ENCODE assay signal across 11 mouse cellular contexts in genomic region chr4:114409511-114409910, GRCm38 (mm10). TPM values are rescaled to one million over a fixed set of nuclear protein-coding genes. Genes with fewer than 3 reads are reported as not detected.
A peak's percentile ranks its signal among the peaks of the same experiment; 100 is the strongest.
DNase-seq lines count a peak whose midpoint lies in the region; ATAC-seq lines count a peak whose summit lies in the region.
"Had no signal": no experiment of that assay in that cellular context is flagged by ENCODE, and none has a peak within 500 bp of the region (broad histone marks: within the 10 kb centered on the region; RNA-seq: fewer than 3 reads in every experiment).

No protein-coding gene starts in this region.

- no peaks in the 10 kb centered on the region for H3K36me3 ChIP-seq in embryonic facial prominence, embryonic 12.5 days
- H3K36me3 ChIP-seq in embryonic facial prominence, embryonic 10.5 days (replicated peaks) = no peaks in the 10 kb centered on the region
- H3K36me3 ChIP-seq in hindbrain, embryonic 12.5 days = no peaks in the 10 kb centered on the region
- H3K36me3 ChIP-seq in hindbrain, embryonic 13.5 days = no peaks in the 10 kb centered on the region
- H3K36me3 ChIP-seq in midbrain, embryonic 14.5 days (ENCODE audit: control insufficient read depth, insufficient read depth, low read length) = no peaks in the 10 kb centered on the region

- no peak overlapping the region for H3K27ac ChIP-seq in embryonic facial prominence, embryonic 12.5 days
- H3K27ac ChIP-seq in embryonic facial prominence, embryonic 10.5 days (replicated peaks) = no peak overlapping the region
- no peak overlapping the region for H3K27ac ChIP-seq in hindbrain, embryonic 12.5 days
- H3K27ac ChIP-seq in hindbrain, embryonic 13.5 days = no peak overlapping the region
- H3K27ac ChIP-seq in midbrain, embryonic 14.5 days (replicated peaks; ENCODE audit: low read depth, low read length) = no peak overlapping the region

- DNase-seq in embryonic facial prominence, embryonic 10.5 days (ENCODE audit: low spot score) = no peak
- DNase-seq in retina, embryonic 14.5 days (ENCODE audit: low spot score) = peak; percentile 31
- no peak for DNase-seq in retina, postnatal 1 day
- no peak for DNase-seq in midbrain, embryonic 14.5 days
- no peak for DNase-seq in right cerebral cortex, adult 2 months (ENCODE audit: low spot score in 2 of 2)
- DNase-seq: gastrocnemius, postnatal 25 days; thymus, adult 18-20 months had no signal

- peak overlapping the region; percentile 15; the same call in 1 of the 2 replicates for H3K4me2 ChIP-seq in embryonic facial prominence, embryonic 12.5 days (replicated peaks)
- peak overlapping the region; percentile 30; the same call in 1 of the 2 replicates for H3K4me2 ChIP-seq in hindbrain, embryonic 12.5 days (replicated peaks)
- no peak overlapping the region for H3K4me2 ChIP-seq in hindbrain, embryonic 13.5 days
- H3K4me2 ChIP-seq in midbrain, embryonic 14.5 days (ENCODE audit: low read length) = peak overlapping the region; percentile 8; the same call in 1 of the 2 replicates

- no peak for ATAC-seq in embryonic facial prominence, embryonic 12.5 days (ENCODE audit: insufficient number of reproducible peaks, insufficient read depth, low FRiP score, low TSS enrichment)
- no peak for ATAC-seq in hindbrain, embryonic 12.5 days (ENCODE audit: low FRiP score)
- no peak for ATAC-seq in hindbrain, embryonic 13.5 days (ENCODE audit: low FRiP score)
- no peak for ATAC-seq in midbrain, embryonic 14.5 days (ENCODE audit: low FRiP score, low TSS enrichment)
- ATAC-seq: lung, postnatal 0 days had no signal

- no peak overlapping the region for H3K9ac ChIP-seq in embryonic facial prominence, embryonic 12.5 days
- H3K9ac ChIP-seq in hindbrain, embryonic 12.5 days = 0 out of 2 replicates have a peak overlapping the region, but pooled peaks have one; percentile 8
- no peak overlapping the region for H3K9ac ChIP-seq in hindbrain, embryonic 13.5 days
- H3K9ac ChIP-seq in midbrain, embryonic 14.5 days (replicated peaks; ENCODE audit: low read length) = no peak overlapping the region

- no peak overlapping the region for H3K4me3 ChIP-seq in embryonic facial prominence, embryonic 12.5 days
- no peak overlapping the region; the same call in 1 of the 2 replicates for H3K4me3 ChIP-seq in embryonic facial prominence, embryonic 10.5 days
- no peak overlapping the region for H3K4me3 ChIP-seq in hindbrain, embryonic 12.5 days
- no peak overlapping the region for H3K4me3 ChIP-seq in hindbrain, embryonic 13.5 days
- no peak overlapping the region for H3K4me3 ChIP-seq in midbrain, embryonic 14.5 days (replicated peaks; ENCODE audit: low read depth, low read length)

- H3K27me3 ChIP-seq in embryonic facial prominence, embryonic 12.5 days = peaks cover 41% of the 10 kb centered on the region
- peaks cover 73% of the 10 kb centered on the region for H3K27me3 ChIP-seq in embryonic facial prominence, embryonic 10.5 days (replicated peaks; ENCODE audit: low read depth, poor library complexity, severe bottlenecking)
- H3K27me3 ChIP-seq in hindbrain, embryonic 12.5 days = peaks cover 32% of the 10 kb centered on the region
- H3K27me3 ChIP-seq in hindbrain, embryonic 13.5 days = peaks cover 42% of the 10 kb centered on the region
- peaks cover 27% of the 10 kb centered on the region; the same call in 1 of the 2 replicates for H3K27me3 ChIP-seq in midbrain, embryonic 14.5 days (ENCODE audit: control insufficient read depth, insufficient read depth, low read length)

- H3K9me3 ChIP-seq in embryonic facial prominence, embryonic 12.5 days = no peaks in the 10 kb centered on the region
- H3K9me3 ChIP-seq in embryonic facial prominence, embryonic 10.5 days = no peaks in the 10 kb centered on the region
- no peaks in the 10 kb centered on the region for H3K9me3 ChIP-seq in hindbrain, embryonic 12.5 days (replicated peaks)
- H3K9me3 ChIP-seq in hindbrain, embryonic 13.5 days = no peaks in the 10 kb centered on the region
- H3K9me3 ChIP-seq in midbrain, embryonic 14.5 days (ENCODE audit: control insufficient read depth, low read length) = no peaks in the 10 kb centered on the region

- H3K4me1 ChIP-seq in embryonic facial prominence, embryonic 12.5 days = peaks cover 37% of the 10 kb centered on the region
- peaks cover 52% of the 10 kb centered on the region for H3K4me1 ChIP-seq in embryonic facial prominence, embryonic 10.5 days
- peaks cover 30% of the 10 kb centered on the region for H3K4me1 ChIP-seq in hindbrain, embryonic 12.5 days
- peaks cover 26% of the 10 kb centered on the region for H3K4me1 ChIP-seq in hindbrain, embryonic 13.5 days (replicated peaks)
- H3K4me1 ChIP-seq in midbrain, embryonic 14.5 days (ENCODE audit: control insufficient read depth, insufficient read depth, low read length) = peaks cover 21% of the 10 kb centered on the region

RNA-seq across cellular contexts. Expression of gene Trabd2b, which starts 3.0 kb away (rescaled TPM):
- polyA plus RNA-seq in embryonic facial prominence, embryonic 12.5 days (2016; fragmentation: Nextera tagmentation; extraction: Ambion mirVana) = 1.6 and 1.7 TPM in 2 replicates
- polyA plus RNA-seq in embryonic facial prominence, embryonic 10.5 days (2016; fragmentation: Nextera tagmentation; extraction: Ambion mirVana) = 0.80 and 0.81 TPM in 2 replicates
- polyA plus RNA-seq in hindbrain, embryonic 12.5 days (2016; fragmentation: Nextera tagmentation; extraction: Ambion mirVana) = 2.0 and 2.8 TPM in 2 replicates
- 0.78 and 1.0 TPM in 2 replicates for polyA plus RNA-seq in hindbrain, embryonic 13.5 days (2015; fragmentation: Nextera tagmentation; extraction: Ambion mirVana)
- 0.34 and 0.79 TPM in 2 replicates for polyA plus RNA-seq in midbrain, embryonic 14.5 days (2014; fragmentation: Nextera tagmentation; extraction: Ambion mirVana)
